In genomic region chr9:25173171-25173570, GRCm38 (mm10) we compare ENCODE assay signal across 9 mouse cellular contexts. TPM values are rescaled to one million over a fixed set of nuclear protein-coding genes. Genes with fewer than 3 reads are reported as not detected.
DNase-seq lines count a peak whose midpoint lies in the region; ATAC-seq lines count a peak whose summit lies in the region.
"Had no signal": no experiment of that assay in that cellular context is flagged by ENCODE, and none has a peak within 500 bp of the region (broad histone marks: within the 10 kb centered on the region; RNA-seq: fewer than 3 reads in every experiment).

No protein-coding gene starts in this region.

- no peaks in the 10 kb centered on the region for H3K4me1 ChIP-seq in midbrain, embryonic 14.5 days (ENCODE audit: control insufficient read depth, insufficient read depth, low read length)

- 67% methylated on average over 4 of the region's 4 CpGs for WGBS in midbrain, embryonic 14.5 days

- no peak overlapping the region for H3K4me3 ChIP-seq in midbrain, embryonic 14.5 days (replicated peaks; ENCODE audit: low read depth, low read length)

- H3K4me2 ChIP-seq in midbrain, embryonic 14.5 days (ENCODE audit: low read length) = no peak overlapping the region

- H3K9ac ChIP-seq in midbrain, embryonic 14.5 days (replicated peaks; ENCODE audit: low read length) = no peak overlapping the region

- no peaks in the 10 kb centered on the region for H3K36me3 ChIP-seq in midbrain, embryonic 14.5 days (ENCODE audit: control insufficient read depth, insufficient read depth, low read length)

- DNase-seq in adrenal gland, postnatal 10 days = peak; percentile 10
- DNase-seq in adrenal gland, adult 18-20 months (ENCODE audit: low spot score in 2 of 2) = no peak
- DNase-seq in urinary bladder, adult 18-20 months (ENCODE audit: low spot score in 2 of 2) = peak; percentile 33 to 42
- DNase-seq in urinary bladder, postnatal 10 days (ENCODE audit: low spot score) = no peak
- peak; percentile 79 to 86 for DNase-seq in lung, adult 18-20 months
- peak; percentile 33 to 52 for DNase-seq in urinary bladder, postnatal 36 days (ENCODE audit: low spot score in 2 of 2)
- DNase-seq in midbrain, embryonic 14.5 days = no peak
- DNase-seq in left cerebral cortex, adult 9 months (ENCODE audit: low spot score in 2 of 2) = no peak

- ATAC-seq in midbrain, embryonic 14.5 days (ENCODE audit: low FRiP score, low TSS enrichment) = no peak
- ATAC-seq: hindbrain, embryonic 16.5 days had no signal

- no peaks in the 10 kb centered on the region for H3K9me3 ChIP-seq in midbrain, embryonic 14.5 days (ENCODE audit: control insufficient read depth, low read length)

- H3K27me3 ChIP-seq in midbrain, embryonic 14.5 days (ENCODE audit: control insufficient read depth, insufficient read depth, low read length) = no peaks in the 10 kb centered on the region

- no peak overlapping the region for H3K27ac ChIP-seq in midbrain, embryonic 14.5 days (replicated peaks; ENCODE audit: low read depth, low read length)

RNA-seq across cellular contexts. Expression of gene Herpud2, which starts 21.6 kb away (rescaled TPM):
- 10 to 100 TPM; 40.3 to 40.9 TPM for total RNA-seq in adrenal gland, postnatal 10 days (2021)
- 10 to 100 TPM; 42.2 to 50.0 TPM for total RNA-seq in adrenal gland, adult 18-20 months (2021)
- polyA plus RNA-seq in midbrain, embryonic 14.5 days (2014; fragmentation: Nextera tagmentation; extraction: Ambion mirVana) = 30.6 and 40.7 TPM in 2 replicates

Comparison
In these comparisons a context has a peak if more than half of its experiments do, and no peak if none do; other contexts are left out.
1. DNase-seq: peak in adrenal gland, postnatal 10 days (single experiment), urinary bladder, adult 18-20 months (2 of 2), lung, adult 18-20 months (2 of 2) and urinary bladder, postnatal 36 days (2 of 2); none in adrenal gland, adult 18-20 months (0 of 2), urinary bladder, postnatal 10 days (single experiment), midbrain, embryonic 14.5 days (single experiment) and left cerebral cortex, adult 9 months (0 of 2).